Mouse (Mus musculus) G1E (cell line): Measurements from ENCODE around the gene Vmn1r120. TPM values are rescaled to one million over a fixed set of nuclear protein-coding genes. Genes with fewer than 3 reads are reported as not detected.
"Not testable (repeated sequence)": the region's sequence is repeated elsewhere in the genome, so short reads cannot be mapped to it uniquely, and the experiment has no call there.

ENCODE experiments used
- ATAC-seq: 2 replicates; pipeline ENCODE4 v1.8.0; 2016; ENCODE audit warnings: mild to moderate bottlenecking; ENCODE audit not compliant: insufficient number of reproducible peaks, poor library complexity, low FRiP score, severe bottlenecking; ENCODE audit errors: extremely low read depth
- DNase-seq: peaks from one replicate; pipeline ENCODE4 v3.0.0; 2012; ENCODE audit warnings: low spot score
- H3K27me3 ChIP-seq: 2 replicates; pipeline ENCODE4 v1.6.1; 2012; ENCODE audit warnings: mild to moderate bottlenecking, low read length, inconsistent platforms; ENCODE audit not compliant: insufficient read depth
- H3K36me3 ChIP-seq: replicated peaks from 2 replicates; pipeline ENCODE3; 2012; ENCODE audit warnings: mild to moderate bottlenecking, inconsistent platforms
- H3K4me1 ChIP-seq: 2 replicates; pipeline ENCODE4 v1.6.1; 2012; ENCODE audit warnings: low read depth, low read length, inconsistent platforms, mixed read lengths; ENCODE audit not compliant: insufficient read depth
- H3K4me3 ChIP-seq: 2 replicates; pipeline ENCODE4 v1.5.1; 2012; ENCODE audit warnings: low read depth, mild to moderate bottlenecking, inconsistent platforms, low read length, moderate library complexity, mixed read lengths
- H3K9me3 ChIP-seq: replicated peaks from 2 replicates; pipeline ENCODE4 v1.6.1; 2012; ENCODE audit warnings: inconsistent platforms
- polyA plus RNA-seq: library from polyadenylated mRNA; stranded (reverse); fragments of >175 nt; gene quantifications from 2 replicates; pipeline ENCODE4 v1.2.3, GENCODE M21; 2012
- total RNA-seq, 2 experiments: library from RNA; stranded (forward) in 1 of 2; stranded (reverse) in 1 of 2; fragments of 200-1000 nt in 1 of 2; fragments of >200 nt in 1 of 2; fragmentation: Nextera tagmentation in 1 of 2; gene quantifications; 2 replicates each; pipeline ENCODE4 v1.2.3; 2014 to 2017

Gene Vmn1r120
- total RNA-seq (2014; fragmentation: Nextera tagmentation) (not detected in 2 replicates), total RNA-seq (2017) (not detected in 2 replicates), polyA plus RNA-seq (not detected in 2 replicates)

GRCm38 (mm10) chr7:21053684-21054083 lies at the start of gene Vmn1r120:
Gene Vmn1r120, minus strand, starts transcription at chr7:21053784.
- not testable (repeated sequence) for DNase-seq, H3K27me3 ChIP-seq, H3K4me1 ChIP-seq, H3K9me3 ChIP-seq, H3K36me3 ChIP-seq, ATAC-seq, H3K4me3 ChIP-seq

- H3K27me3 ChIP-seq, H3K4me3 ChIP-seq: not testable (repeated sequence)
These were observed 44.8 kb upstream of the Vmn1r120 start, which contains the start of gene Vmn1r121 for GRCm38 (mm10) chr7:21098413-21098812. Gene Vmn1r121, minus strand, starts transcription at chr7:21098513.

DNA sequence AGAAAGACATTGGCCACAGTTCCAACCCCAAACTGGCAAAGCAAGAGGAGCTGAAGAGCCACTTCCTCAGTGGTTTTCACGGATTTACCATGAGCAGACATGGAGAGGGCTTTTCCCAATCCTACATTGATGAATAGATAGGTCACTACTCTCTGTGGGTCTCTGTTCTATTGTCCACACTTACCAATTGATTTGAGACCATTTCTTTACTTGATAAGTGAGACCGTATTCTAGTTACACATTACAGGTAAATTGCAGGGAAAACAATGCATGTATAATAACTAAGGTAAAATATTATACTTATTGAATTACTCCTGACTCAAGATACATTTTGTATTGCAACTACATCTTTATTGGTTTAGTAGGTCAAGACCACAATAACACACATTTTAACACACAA lies 41.2 kb downstream of the Vmn1r120 start, which contains the start of gene Vmn1r119:
TSS of gene Vmn1r119 (minus strand) at position 101 of the 400 bp plus-strand sequence.
- not testable (repeated sequence) for H3K4me1 ChIP-seq, H3K36me3 ChIP-seq, H3K4me3 ChIP-seq, ATAC-seq, H3K9me3 ChIP-seq, H3K27me3 ChIP-seq, DNase-seq

More at GRCm38 (mm10) chr7:21098413-21098812, 44.8 kb upstream of the Vmn1r120 start, which contains the start of gene Vmn1r121:
- not testable (repeated sequence) for H3K36me3 ChIP-seq, H3K4me1 ChIP-seq, DNase-seq, H3K9me3 ChIP-seq, ATAC-seq

Other genes starting within 250 kb of the Vmn1r120 start
- not detected in 2 replicates for gene Vmn1r114, start 241.6 kb downstream of the Vmn1r120 start, total RNA-seq (2014; fragmentation: Nextera tagmentation)
- not detected in 2 replicates for gene Vmn1r114, start 241.6 kb downstream of the Vmn1r120 start, total RNA-seq (2017)
- not detected in 2 replicates for gene Vmn1r114, start 241.6 kb downstream of the Vmn1r120 start, polyA plus RNA-seq
- not detected in 2 replicates for gene Vmn1r115, start 208.8 kb downstream of the Vmn1r120 start, total RNA-seq (2014; fragmentation: Nextera tagmentation)
- not detected in 2 replicates for gene Vmn1r115, start 208.8 kb downstream of the Vmn1r120 start, total RNA-seq (2017)
- gene Vmn1r115, start 208.8 kb downstream of the Vmn1r120 start, polyA plus RNA-seq = not detected in 2 replicates
- not detected in 2 replicates for gene Vmn1r116, start 181.5 kb downstream of the Vmn1r120 start, total RNA-seq (2014; fragmentation: Nextera tagmentation)
- gene Vmn1r116, start 181.5 kb downstream of the Vmn1r120 start, total RNA-seq (2017) = 0.17 TPM in 1 of 2 replicates, not detected in the other
- not detected in 2 replicates for gene Vmn1r116, start 181.5 kb downstream of the Vmn1r120 start, polyA plus RNA-seq
- gene Vmn1r117, start 169.7 kb downstream of the Vmn1r120 start, total RNA-seq (2014; fragmentation: Nextera tagmentation) = not detected in 2 replicates
- not detected in 2 replicates for gene Vmn1r117, start 169.7 kb downstream of the Vmn1r120 start, total RNA-seq (2017)
- gene Vmn1r117, start 169.7 kb downstream of the Vmn1r120 start, polyA plus RNA-seq = not detected in 2 replicates
- not detected in 2 replicates for gene Vmn1r118, start 141.4 kb downstream of the Vmn1r120 start, total RNA-seq (2014; fragmentation: Nextera tagmentation)
- gene Vmn1r118, start 141.4 kb downstream of the Vmn1r120 start, total RNA-seq (2017) = not detected in 2 replicates
- not detected in 2 replicates for gene Vmn1r118, start 141.4 kb downstream of the Vmn1r120 start, polyA plus RNA-seq
- gene Vmn1r119, start 41.3 kb downstream of the Vmn1r120 start, total RNA-seq (2014; fragmentation: Nextera tagmentation) = not detected in 2 replicates
- gene Vmn1r119, start 41.3 kb downstream of the Vmn1r120 start, total RNA-seq (2017) = not detected in 2 replicates
- gene Vmn1r119, start 41.3 kb downstream of the Vmn1r120 start, polyA plus RNA-seq = not detected in 2 replicates
- gene Vmn1r121, start 44.7 kb upstream of the Vmn1r120 start, total RNA-seq (2014; fragmentation: Nextera tagmentation) = not detected in 2 replicates
- not detected in 2 replicates for gene Vmn1r121, start 44.7 kb upstream of the Vmn1r120 start, total RNA-seq (2017)
- gene Vmn1r121, start 44.7 kb upstream of the Vmn1r120 start, polyA plus RNA-seq = not detected in 2 replicates
- not detected in 2 replicates for gene Vmn1r122, start 80.3 kb upstream of the Vmn1r120 start, total RNA-seq (2014; fragmentation: Nextera tagmentation)
- not detected in 2 replicates for gene Vmn1r122, start 80.3 kb upstream of the Vmn1r120 start, total RNA-seq (2017)
- gene Vmn1r122, start 80.3 kb upstream of the Vmn1r120 start, polyA plus RNA-seq = not detected in 2 replicates
- gene Vmn1r123, start 108.4 kb upstream of the Vmn1r120 start, total RNA-seq (2014; fragmentation: Nextera tagmentation) = not detected in 2 replicates
- not detected in 2 replicates for gene Vmn1r123, start 108.4 kb upstream of the Vmn1r120 start, total RNA-seq (2017)
- not detected in 2 replicates for gene Vmn1r123, start 108.4 kb upstream of the Vmn1r120 start, polyA plus RNA-seq
- not detected in 2 replicates for gene Gm5157, start 136.6 kb upstream of the Vmn1r120 start, total RNA-seq (2014; fragmentation: Nextera tagmentation)
- 0.11 and 0.23 TPM in 2 replicates for gene Gm5157, start 136.6 kb upstream of the Vmn1r120 start, total RNA-seq (2017)
- not detected in 2 replicates for gene Gm5157, start 136.6 kb upstream of the Vmn1r120 start, polyA plus RNA-seq
- not detected in 2 replicates for gene Vmn1r124, start 206.8 kb upstream of the Vmn1r120 start, total RNA-seq (2014; fragmentation: Nextera tagmentation)
- gene Vmn1r124, start 206.8 kb upstream of the Vmn1r120 start, total RNA-seq (2017) = 0.16 TPM in 1 of 2 replicates, not detected in the other
- not detected in 2 replicates for gene Vmn1r124, start 206.8 kb upstream of the Vmn1r120 start, polyA plus RNA-seq
- not detected in 2 replicates for gene Vmn1r125, start 218.4 kb upstream of the Vmn1r120 start, total RNA-seq (2014; fragmentation: Nextera tagmentation)
- not detected in 2 replicates for gene Vmn1r125, start 218.4 kb upstream of the Vmn1r120 start, total RNA-seq (2017)
- gene Vmn1r125, start 218.4 kb upstream of the Vmn1r120 start, polyA plus RNA-seq = not detected in 2 replicates
- gene Vmn1r126, start 247.7 kb upstream of the Vmn1r120 start, total RNA-seq (2014; fragmentation: Nextera tagmentation) = not detected in 2 replicates
- gene Vmn1r126, start 247.7 kb upstream of the Vmn1r120 start, total RNA-seq (2017) = not detected in 2 replicates
- not detected in 2 replicates for gene Vmn1r126, start 247.7 kb upstream of the Vmn1r120 start, polyA plus RNA-seq